Mouse (Mus musculus): ENCODE measurements around the gene Cda.

Cda gene

DNA sequence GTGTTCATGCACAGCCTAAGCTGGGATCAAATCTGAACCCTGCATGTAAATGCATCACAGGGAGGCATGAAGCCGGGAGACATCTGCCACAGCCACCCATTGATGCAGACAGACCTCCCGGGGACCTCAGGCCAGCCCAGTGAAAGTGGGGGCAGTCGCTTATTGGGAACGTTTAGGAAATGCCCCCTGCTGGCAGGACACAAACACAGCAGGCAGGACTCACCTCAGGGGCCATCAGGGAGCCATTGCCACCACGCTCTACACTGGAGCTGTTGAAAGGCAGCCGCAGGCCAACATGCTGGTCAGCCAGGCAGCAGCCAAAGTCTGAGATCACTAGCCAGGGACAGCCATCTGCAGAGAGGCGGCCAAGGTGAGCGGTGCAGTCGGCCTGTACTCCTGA lies 52.0 kb downstream of the Cda start:
- peaks cover 61% of the 10 kb centered on the region for H3K4me1 ChIP-seq (replicated peaks; ENCODE audit: low read depth, low read length)
- no peaks in the 10 kb centered on the region for H3K27me3 ChIP-seq (ENCODE audit: insufficient read depth, low read length)
- H3K36me3 ChIP-seq (ENCODE audit: insufficient read depth, low read length) = peaks cover 48% of the 10 kb centered on the region
- no peak for TF ChIP-seq POU5F1 (IDR thresholded peaks at IDR 0.05; ENCODE audit: borderline replicate concordance, low read length)
- no peak for TF ChIP-seq NANOG (IDR thresholded peaks at IDR 0.05; ENCODE audit: borderline replicate concordance, low read length)
- peak; percentile 58 for TF ChIP-seq CTCF (conservative IDR thresholded peaks at IDR 0.05; ENCODE audit: low read length)
- H3K4me3 ChIP-seq (replicated peaks; ENCODE audit: low read length) = no peak overlapping the region
- H3K9me3 ChIP-seq (ENCODE audit: low read length) = no peaks in the 10 kb centered on the region

DNA sequence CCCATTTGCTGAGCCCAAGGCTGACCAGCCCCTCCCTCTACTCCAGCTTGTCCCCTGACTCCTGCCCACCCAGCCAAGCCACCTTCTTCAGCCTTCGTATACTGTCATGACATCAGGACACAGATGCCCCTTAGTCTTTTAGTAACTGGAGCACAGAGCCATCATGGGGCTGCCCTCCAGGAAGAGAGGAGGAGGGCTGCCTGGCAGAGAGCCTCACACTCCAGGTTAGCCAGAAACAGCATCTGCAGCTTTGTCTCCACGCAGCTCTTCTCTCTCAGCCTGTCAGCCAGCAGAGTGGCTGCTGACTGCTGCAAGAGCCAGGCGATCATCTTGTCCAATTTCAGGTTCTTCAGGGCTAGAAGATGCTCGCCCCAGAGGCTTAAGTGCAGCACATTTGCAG lies 54.0 kb downstream of the Cda start:
- no peaks in the 10 kb centered on the region for H3K9me3 ChIP-seq (ENCODE audit: low read length)
- no peaks in the 10 kb centered on the region for H3K27me3 ChIP-seq (ENCODE audit: insufficient read depth, low read length)
- no peak for TF ChIP-seq NANOG (IDR thresholded peaks at IDR 0.05; ENCODE audit: borderline replicate concordance, low read length)
- TF ChIP-seq POU5F1 (IDR thresholded peaks at IDR 0.05; ENCODE audit: borderline replicate concordance, low read length) = no peak
- TF ChIP-seq CTCF (conservative IDR thresholded peaks at IDR 0.05; ENCODE audit: low read length) = no peak
- H3K4me1 ChIP-seq (replicated peaks; ENCODE audit: low read depth, low read length) = peaks cover 57% of the 10 kb centered on the region
- H3K36me3 ChIP-seq (ENCODE audit: insufficient read depth, low read length) = peaks cover 68% of the 10 kb centered on the region
- no peak overlapping the region for H3K4me3 ChIP-seq (replicated peaks; ENCODE audit: low read length)

DNA sequence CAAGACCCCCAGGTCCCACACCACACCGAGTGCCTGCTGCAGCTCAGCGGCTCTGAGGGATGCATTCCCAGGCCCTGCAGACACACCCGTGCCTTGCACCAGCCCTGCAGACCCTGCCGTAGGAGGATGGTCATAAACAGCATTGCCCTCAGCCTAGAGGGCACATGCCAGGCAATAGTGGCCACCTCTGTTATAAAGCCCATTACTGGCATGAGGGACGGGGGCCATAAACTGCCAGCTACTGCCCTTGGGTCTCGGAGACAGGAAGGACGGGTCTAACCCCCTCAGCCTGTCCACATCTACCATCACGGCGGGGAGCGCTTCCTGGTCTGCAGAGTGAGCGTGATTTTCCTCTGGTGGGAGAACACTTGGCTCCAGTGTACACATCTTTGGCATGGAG lies 54.8 kb downstream of the Cda start:
- Histone ChIP-seq H3K27me3 (ENCODE audit: insufficient read depth, low read length) (no peaks in the 10 kb centered on the region), H3K36me3 (ENCODE audit: insufficient read depth, low read length) (peaks cover 76% of the 10 kb centered on the region), H3K4me1 (replicated peaks; ENCODE audit: low read depth, low read length) (peaks cover 49% of the 10 kb centered on the region), H3K4me3 (replicated peaks; ENCODE audit: low read length) (no peak overlapping the region), H3K9me3 (ENCODE audit: low read length) (no peaks in the 10 kb centered on the region)
- TF ChIP-seq NANOG (IDR thresholded peaks at IDR 0.05; ENCODE audit: borderline replicate concordance, low read length) (no peak), CTCF (conservative IDR thresholded peaks at IDR 0.05; ENCODE audit: low read length) (no peak), POU5F1 (IDR thresholded peaks at IDR 0.05; ENCODE audit: borderline replicate concordance, low read length) (no peak)

GRCm38 (mm10) chr4:138312105-138312504 lies 55.7 kb downstream of the Cda start:
- H3K9me3 ChIP-seq (ENCODE audit: low read length) = no peaks in the 10 kb centered on the region
- TF ChIP-seq NANOG (IDR thresholded peaks at IDR 0.05; ENCODE audit: borderline replicate concordance, low read length) = no peak
- TF ChIP-seq CTCF (conservative IDR thresholded peaks at IDR 0.05; ENCODE audit: low read length) = no peak
- TF ChIP-seq POU5F1 (IDR thresholded peaks at IDR 0.05; ENCODE audit: borderline replicate concordance, low read length) = no peak
- H3K4me1 ChIP-seq (replicated peaks; ENCODE audit: low read depth, low read length) = peaks cover 46% of the 10 kb centered on the region
- H3K4me3 ChIP-seq (replicated peaks; ENCODE audit: low read length) = no peak overlapping the region
- peaks cover 85% of the 10 kb centered on the region for H3K36me3 ChIP-seq (ENCODE audit: insufficient read depth, low read length)
- no peaks in the 10 kb centered on the region for H3K27me3 ChIP-seq (ENCODE audit: insufficient read depth, low read length)

DNA sequence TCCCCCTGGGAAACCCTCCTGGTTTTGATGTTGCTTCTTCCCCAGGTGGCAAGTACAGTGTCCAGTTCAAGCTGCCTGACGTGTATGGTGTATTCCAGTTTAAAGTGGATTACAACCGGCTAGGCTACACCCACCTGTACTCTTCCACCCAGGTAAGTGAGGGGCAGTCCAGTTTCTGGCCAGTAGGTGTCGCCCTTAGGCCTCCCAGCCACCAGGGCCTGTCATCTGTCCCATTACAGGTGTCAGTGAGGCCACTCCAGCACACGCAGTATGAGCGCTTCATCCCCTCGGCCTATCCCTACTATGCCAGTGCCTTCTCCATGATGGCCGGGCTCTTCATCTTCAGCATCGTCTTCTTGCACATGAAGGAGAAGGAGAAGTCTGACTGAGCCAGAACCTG lies 56.2 kb downstream of the Cda start:
- no peak overlapping the region for H3K4me3 ChIP-seq (replicated peaks; ENCODE audit: low read length)
- no peaks in the 10 kb centered on the region for H3K27me3 ChIP-seq (ENCODE audit: insufficient read depth, low read length)
- H3K9me3 ChIP-seq (ENCODE audit: low read length) = no peaks in the 10 kb centered on the region
- no peak for TF ChIP-seq POU5F1 (IDR thresholded peaks at IDR 0.05; ENCODE audit: borderline replicate concordance, low read length)
- TF ChIP-seq CTCF (conservative IDR thresholded peaks at IDR 0.05; ENCODE audit: low read length) = peak; percentile 83
- no peak for TF ChIP-seq NANOG (IDR thresholded peaks at IDR 0.05; ENCODE audit: borderline replicate concordance, low read length)
- H3K36me3 ChIP-seq (ENCODE audit: insufficient read depth, low read length) = peaks cover 90% of the 10 kb centered on the region
- peaks cover 46% of the 10 kb centered on the region for H3K4me1 ChIP-seq (replicated peaks; ENCODE audit: low read depth, low read length)

- no peak overlapping the region for H3K4me3 ChIP-seq (replicated peaks; ENCODE audit: low read length)
- no peaks in the 10 kb centered on the region for H3K9me3 ChIP-seq (ENCODE audit: low read length)
- peaks cover 91% of the 10 kb centered on the region for H3K36me3 ChIP-seq (ENCODE audit: insufficient read depth, low read length)
- TF ChIP-seq POU5F1 (IDR thresholded peaks at IDR 0.05; ENCODE audit: borderline replicate concordance, low read length) (no peak), NANOG (IDR thresholded peaks at IDR 0.05; ENCODE audit: borderline replicate concordance, low read length) (no peak), CTCF (conservative IDR thresholded peaks at IDR 0.05; ENCODE audit: low read length) (no peak)
- no peaks in the 10 kb centered on the region for H3K27me3 ChIP-seq (ENCODE audit: insufficient read depth, low read length)
- H3K4me1 ChIP-seq (replicated peaks; ENCODE audit: low read depth, low read length) = peaks cover 46% of the 10 kb centered on the region
Measured at GRCm38 (mm10) chr4:138310311-138310910, 57.4 kb downstream of the Cda start.

GRCm38 (mm10) chr4:138307739-138308138 lies 60.1 kb downstream of the Cda start:
- no peaks in the 10 kb centered on the region for H3K27me3 ChIP-seq (ENCODE audit: insufficient read depth, low read length)
- H3K36me3 ChIP-seq (ENCODE audit: insufficient read depth, low read length) = peaks cover 64% of the 10 kb centered on the region
- TF ChIP-seq POU5F1 (IDR thresholded peaks at IDR 0.05; ENCODE audit: borderline replicate concordance, low read length) = no peak
- no peak for TF ChIP-seq CTCF (conservative IDR thresholded peaks at IDR 0.05; ENCODE audit: low read length)
- TF ChIP-seq NANOG (IDR thresholded peaks at IDR 0.05; ENCODE audit: borderline replicate concordance, low read length) = no peak
- no peaks in the 10 kb centered on the region for H3K9me3 ChIP-seq (ENCODE audit: low read length)
- no peak overlapping the region for H3K4me3 ChIP-seq (replicated peaks; ENCODE audit: low read length)
- H3K4me1 ChIP-seq (replicated peaks; ENCODE audit: low read depth, low read length) = peaks cover 42% of the 10 kb centered on the region

DNA sequence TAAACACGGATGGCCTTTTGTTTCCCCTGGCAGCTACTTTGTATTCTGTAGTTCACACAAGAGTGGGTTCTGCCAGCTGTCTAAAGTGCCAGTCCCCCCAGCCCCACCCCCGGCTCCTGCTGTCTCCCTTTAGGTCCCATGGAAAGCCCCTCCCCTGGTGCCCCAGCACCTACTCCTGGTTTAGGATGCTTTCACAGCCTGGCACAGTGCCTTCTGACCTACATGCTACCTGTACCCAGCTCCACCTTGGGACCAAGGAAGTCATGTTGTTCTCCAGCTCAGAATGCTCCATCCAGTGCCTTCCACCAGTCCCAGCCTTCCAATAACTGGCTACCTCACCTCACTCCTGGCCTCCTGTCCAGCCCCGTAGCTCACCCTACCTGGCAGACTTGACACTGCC lies 60.8 kb downstream of the Cda start:
- peaks cover 57% of the 10 kb centered on the region for H3K36me3 ChIP-seq (ENCODE audit: insufficient read depth, low read length)
- no peak overlapping the region for H3K4me3 ChIP-seq (replicated peaks; ENCODE audit: low read length)
- peaks cover 45% of the 10 kb centered on the region for H3K4me1 ChIP-seq (replicated peaks; ENCODE audit: low read depth, low read length)
- no peaks in the 10 kb centered on the region for H3K9me3 ChIP-seq (ENCODE audit: low read length)
- TF ChIP-seq CTCF (conservative IDR thresholded peaks at IDR 0.05; ENCODE audit: low read length) (no peak), NANOG (IDR thresholded peaks at IDR 0.05; ENCODE audit: borderline replicate concordance, low read length) (no peak), POU5F1 (IDR thresholded peaks at IDR 0.05; ENCODE audit: borderline replicate concordance, low read length) (no peak)
- no peaks in the 10 kb centered on the region for H3K27me3 ChIP-seq (ENCODE audit: insufficient read depth, low read length)
